Mouse (Mus musculus): ENCODE measurements around the gene Wdr5.

- TF ChIP-seq CTCF (IDR thresholded peaks at IDR 0.05; ENCODE audit: low read depth, low read length) (no peak), POLR2A (IDR thresholded peaks at IDR 0.05; ENCODE audit: extremely low read depth, insufficient read depth, low read length) (no peak)
These were observed 63.6 kb downstream of the Wdr5 start for GRCm38 (mm10) chr2:27578552-27578951.
